Mouse (Mus musculus): ENCODE measurements at regions not wholly inside any gene's neighbourhood (a gene's known extent, or its start where the extent isn't known, plus 50 kb on each side); places are given as distances from the start of the nearest gene placed in this dataset.

DNA sequence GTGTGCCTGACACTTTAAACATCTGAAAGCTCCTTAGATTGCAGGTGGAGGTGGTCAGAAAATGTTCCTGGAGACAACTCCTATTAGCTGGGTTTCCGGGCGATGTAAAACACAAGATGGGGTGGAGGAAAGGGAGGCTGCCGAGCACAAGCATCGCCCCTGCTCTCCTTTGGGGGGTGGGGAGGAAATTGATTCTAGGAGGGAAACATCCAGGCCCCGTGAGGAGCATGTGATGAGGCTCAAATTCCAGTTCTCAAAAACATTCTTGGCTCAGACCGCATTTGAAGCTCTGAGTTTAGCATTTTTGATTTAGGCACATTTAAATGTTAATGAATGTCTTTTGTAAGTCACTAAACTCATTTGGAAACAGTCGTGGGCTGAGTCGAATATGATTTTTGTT is 105.5 kb downstream of the Rpl14 start:
- DNase-seq (ENCODE audit: low spot score) = no peak

DNA sequence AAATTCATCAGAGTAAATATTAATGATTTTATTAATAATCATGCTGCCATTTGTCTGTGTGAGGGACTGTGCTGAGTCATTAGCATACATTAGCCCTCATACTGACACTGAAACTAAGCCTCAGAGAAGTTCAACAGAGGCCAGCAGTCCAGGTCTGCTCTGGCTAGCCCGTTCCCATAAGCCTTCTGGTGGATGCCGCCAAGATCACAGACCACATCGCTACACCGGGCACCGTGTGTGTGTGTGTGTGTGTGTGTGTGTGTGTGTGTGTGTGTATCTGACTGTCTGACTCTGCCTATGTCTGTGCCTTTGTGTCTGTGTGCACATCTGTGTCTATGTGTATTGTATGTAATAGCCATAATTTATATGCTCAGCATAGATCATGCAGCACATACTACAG is 106.0 kb downstream of the Rpl14 start:
- no peak for DNase-seq (ENCODE audit: low spot score)

DNA sequence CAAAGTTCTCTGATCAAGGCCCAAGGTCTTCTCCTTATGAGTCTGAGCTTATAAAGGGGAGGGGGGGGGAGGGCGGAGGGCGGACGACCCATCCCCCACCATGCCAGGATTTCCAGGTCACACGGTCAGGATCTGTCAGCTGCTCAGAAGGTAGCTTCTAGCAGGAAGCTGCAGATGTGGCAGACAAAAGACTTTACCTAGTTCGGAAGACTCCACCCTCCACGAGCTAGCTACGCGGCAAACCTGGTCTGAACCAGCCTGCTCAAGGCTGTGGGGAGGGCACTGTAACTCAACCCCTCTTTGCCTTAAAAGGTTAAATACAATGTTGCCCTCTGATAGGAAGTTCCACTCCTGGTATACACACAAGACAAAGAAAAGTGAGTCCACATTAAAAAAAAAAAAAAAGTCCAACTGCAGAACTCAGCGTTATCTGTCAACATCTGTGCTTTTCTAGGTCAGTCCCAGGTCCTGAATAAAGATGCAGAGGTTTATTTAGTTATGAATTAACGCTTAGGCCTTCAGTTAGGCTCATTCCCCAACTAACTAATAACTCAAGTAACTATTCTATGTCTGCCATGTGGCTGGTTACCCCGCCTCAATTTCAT is 108.7 kb downstream of the Rpl14 start:
- no peak for DNase-seq (ENCODE audit: low spot score)

DNA sequence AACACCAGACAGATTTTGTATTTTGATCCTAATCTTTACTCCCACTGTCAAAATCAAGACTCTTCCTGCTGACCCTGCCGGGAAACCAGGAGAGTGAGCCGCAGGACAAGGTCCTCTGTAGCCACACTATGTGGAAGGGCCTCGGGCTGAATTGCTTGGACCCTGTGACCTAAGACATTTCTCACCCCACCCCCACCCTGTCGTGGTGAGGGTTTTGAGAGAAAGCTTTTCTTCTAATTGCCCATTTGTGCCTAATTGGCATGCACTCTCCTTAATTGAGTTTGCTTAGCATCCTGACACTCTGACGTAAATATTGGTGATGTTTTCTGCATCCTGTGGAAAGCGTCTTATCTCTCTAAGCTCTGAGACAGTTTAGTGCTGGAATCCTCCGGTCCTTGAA is 110.2 kb downstream of the Rpl14 start:
- DNase-seq (ENCODE audit: low spot score) = no peak

DNA sequence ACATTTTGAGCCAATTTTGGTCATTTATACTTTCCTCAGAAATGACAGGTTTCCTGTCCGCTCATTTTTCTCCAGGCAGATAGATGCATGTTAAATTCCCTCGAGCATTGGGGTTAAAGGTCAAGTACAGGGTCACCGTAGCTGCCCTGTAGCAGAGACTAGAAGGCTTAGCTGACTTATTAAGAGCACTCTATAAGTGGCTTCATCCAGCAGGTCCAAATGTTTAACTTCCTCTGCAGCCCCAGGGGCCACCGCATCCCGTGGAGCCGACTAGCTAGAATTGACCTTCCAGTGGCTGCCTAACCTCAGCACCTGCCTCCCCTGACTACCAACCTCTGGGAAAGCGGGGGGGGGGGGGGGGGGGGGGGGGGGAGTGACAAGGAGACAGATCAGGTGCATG is 114.7 kb downstream of the Rpl14 start:
- no peak for DNase-seq (ENCODE audit: low spot score)

DNA sequence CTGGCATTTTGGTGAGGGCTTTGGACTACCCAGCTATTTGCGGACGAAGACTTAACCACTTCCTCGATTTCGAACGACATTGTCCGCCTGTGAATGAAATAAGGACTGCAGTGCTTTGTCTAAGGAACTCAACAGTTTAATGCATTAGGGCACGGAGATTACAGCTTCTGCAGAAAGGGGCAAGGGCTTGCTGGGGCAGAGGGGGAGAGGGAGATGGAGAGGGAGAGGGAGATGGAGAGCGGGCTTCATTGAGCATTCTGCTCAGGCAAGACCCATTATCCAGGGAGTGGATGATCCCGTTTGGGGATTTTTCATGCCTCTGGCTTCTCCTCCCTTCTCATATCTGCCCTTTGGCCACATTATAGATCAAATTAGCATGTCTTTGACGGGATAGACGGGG is 117.8 kb downstream of the Rpl14 start:
- no peak for DNase-seq (ENCODE audit: low spot score)

DNA sequence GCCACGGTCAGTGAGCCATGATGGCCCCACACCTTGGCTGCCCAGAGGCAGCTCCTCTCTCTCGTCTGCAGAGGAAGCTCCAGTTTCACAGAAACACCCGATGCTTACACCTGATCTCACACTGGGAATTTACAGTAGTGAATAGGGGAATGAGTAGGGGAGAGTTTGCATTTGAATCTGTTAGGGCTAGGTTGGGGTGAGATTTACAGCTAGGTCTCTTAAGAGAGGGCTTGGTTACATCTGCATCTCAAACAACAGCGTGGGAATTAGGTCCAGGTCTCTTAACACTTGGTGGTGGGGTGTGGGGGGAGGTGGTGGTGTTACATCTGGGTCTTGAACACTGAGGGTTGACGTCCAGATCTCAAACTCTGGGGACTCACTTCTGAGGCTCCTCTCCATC is 119.3 kb downstream of the Rpl14 start:
- DNase-seq (ENCODE audit: low spot score) = no peak

DNA sequence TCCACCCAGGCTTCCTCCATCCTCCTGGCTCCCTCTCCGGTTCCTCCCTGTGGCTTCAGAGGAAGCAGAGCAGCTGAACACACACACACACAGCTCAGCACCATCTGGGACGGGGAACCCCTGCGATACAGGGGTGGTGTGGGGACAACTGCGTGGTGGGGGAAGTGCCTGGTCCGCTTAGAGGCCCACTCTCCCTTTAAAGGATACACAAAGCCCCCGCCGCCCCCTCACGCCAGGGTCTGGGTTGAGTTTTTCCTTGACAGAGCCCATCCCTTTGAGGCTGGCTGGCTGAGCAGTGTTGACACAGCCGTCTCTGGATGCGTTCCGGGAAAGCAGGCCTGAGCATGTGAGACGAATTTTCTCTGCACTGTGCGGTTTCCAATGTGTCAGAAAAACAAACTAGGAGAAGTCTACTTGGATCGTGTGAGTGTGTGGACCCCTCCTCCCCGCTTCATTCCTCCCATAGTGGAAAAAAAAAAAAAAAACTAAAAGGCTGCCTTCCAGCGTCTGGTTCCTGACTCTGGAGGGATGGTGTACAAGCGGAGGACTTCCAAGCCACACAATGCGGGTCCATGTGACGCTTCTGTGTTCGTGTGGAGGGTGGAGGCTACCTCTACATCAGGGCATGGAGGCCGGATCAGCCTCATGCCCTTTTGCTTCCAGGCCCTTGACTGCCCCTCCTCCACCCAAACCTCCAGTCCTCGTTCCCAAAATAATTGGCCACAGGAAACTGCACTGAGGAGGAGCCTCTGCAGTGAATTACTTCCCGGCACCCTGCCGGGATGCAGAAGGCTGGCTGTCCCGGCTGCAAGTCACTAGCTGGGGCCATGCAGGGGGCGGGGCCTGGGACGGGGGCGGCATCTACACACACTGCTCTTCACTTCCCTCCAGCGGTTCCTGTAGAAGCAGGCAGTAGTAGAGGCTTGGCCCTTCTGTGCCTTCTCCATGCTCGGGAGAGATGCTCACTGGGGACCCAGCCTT is 120.0 kb downstream of the Rpl14 start:
- DNase-seq (ENCODE audit: low spot score) = peak; percentile 80

DNA sequence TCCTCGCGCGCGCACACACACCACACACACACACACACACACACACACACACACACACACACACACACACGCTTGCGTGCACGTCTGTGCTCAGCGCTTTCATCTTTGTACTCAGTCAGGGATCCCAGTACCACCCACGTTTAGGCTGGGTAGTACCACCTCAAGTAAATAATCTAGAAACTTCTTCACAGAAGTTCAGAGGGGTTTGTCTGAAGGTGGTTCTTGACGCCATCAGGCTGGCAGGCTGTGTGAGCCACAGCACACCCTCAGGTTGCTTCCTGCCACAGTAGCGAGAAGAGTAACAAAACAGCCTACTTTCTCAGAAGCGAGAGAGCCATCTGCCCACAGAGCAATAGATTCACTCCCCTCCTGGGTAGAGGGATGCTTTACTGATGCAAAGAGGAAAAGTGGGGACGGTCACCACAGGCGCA is 120.7 kb downstream of the Rpl14 start:
- no peak for DNase-seq (ENCODE audit: low spot score)

DNA sequence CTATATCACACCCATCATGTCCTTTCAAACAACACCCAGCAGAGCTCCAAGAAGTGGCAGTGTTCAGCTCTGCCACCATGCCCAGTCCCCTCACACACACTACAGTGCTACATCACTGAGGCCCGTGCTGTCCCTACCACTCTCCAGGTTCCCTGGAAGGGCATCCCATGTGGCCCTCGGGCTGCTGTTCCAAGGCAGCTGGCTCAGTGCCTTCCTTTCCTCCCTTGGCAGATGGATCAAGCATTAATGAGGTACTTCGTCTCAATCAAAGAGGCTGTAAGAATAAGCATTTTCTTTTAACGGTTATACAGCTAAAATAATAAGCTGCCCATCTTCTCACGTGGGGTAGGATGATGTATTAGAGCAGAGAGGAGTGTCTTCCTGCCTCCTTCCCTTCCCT is 123.2 kb downstream of the Rpl14 start:
- no peak for DNase-seq (ENCODE audit: low spot score)

DNA sequence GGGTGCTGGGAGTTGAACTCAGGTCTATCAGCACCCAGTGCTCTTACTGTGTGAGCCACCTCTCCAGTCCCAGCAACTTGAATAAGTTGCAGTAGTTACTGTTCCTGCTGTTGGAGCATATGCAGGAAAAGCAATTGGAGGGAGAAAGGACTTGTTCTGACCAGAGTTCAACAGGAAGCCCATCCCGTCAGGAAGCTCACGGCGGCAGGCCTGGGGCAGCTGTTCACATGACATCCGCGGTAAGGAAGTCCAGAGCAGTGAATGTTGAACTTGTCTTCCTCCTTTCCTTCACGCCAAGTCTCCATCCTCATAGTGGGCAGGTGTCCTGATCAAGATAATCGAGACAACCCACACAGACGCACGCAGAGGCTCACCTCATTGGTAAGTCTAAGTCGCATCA is 124.7 kb downstream of the Rpl14 start:
- no peak for DNase-seq (ENCODE audit: low spot score)

DNA sequence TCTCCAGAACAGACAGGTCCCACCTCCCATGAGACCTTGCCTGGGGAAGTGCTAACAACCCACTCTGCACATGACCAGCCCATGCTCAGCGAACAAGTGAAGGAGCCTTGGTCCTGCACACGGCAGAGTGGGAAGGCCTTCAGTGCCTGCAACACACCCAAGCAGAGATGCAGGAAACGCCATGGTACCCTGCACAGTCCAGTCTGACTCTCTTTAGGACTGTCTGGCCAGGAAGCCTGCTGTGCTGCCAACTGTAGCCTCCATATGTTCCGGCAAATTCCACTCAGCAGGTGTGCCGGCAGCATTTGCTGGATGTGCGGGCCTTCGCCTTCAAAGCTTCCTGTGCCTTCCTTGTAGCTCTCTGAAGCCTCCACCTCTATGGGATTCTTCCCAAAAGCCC is 126.5 kb downstream of the Rpl14 start:
- no peak for DNase-seq (ENCODE audit: low spot score)

DNA sequence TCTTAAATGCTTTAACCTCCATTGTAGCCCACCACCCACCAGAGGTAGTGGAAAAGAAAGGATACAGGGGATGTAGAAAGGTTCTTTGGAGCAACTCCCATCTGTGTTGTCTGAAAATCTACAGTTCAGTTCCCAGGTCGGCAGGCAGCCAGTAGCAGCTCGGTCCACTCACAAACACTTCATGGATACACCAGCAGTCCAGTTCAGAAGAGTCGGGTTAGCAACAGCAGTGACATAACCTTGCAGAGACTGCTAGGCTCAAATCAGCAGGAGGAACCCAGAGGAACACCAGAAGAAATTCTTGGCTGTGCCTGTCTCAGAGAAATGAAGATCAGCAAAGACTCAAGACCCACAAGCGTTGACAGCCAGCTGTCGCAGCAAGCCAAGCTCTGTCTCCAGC is 128.5 kb downstream of the Rpl14 start:
- DNase-seq (ENCODE audit: low spot score) = no peak

DNA sequence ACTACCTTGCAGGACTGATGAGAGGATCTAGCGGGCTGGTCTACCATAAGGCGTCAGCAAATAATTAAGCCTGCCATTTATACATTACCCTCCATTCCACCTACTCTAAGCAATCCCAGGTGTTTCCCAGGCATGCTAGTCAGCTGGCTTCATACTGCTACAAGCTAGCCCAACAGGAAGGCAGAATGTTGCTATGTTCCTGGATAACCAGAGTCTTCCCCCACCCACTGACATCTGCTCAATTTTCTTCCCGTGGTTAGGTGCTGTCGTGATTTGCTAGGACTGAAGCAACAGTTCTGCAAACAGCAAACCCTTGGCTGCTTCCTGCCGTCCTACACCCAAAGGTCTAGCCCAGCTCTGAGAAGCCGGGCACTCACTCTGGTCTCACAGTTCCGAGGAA is 131.6 kb downstream of the Rpl14 start:
- DNase-seq (ENCODE audit: low spot score) = no peak

DNA sequence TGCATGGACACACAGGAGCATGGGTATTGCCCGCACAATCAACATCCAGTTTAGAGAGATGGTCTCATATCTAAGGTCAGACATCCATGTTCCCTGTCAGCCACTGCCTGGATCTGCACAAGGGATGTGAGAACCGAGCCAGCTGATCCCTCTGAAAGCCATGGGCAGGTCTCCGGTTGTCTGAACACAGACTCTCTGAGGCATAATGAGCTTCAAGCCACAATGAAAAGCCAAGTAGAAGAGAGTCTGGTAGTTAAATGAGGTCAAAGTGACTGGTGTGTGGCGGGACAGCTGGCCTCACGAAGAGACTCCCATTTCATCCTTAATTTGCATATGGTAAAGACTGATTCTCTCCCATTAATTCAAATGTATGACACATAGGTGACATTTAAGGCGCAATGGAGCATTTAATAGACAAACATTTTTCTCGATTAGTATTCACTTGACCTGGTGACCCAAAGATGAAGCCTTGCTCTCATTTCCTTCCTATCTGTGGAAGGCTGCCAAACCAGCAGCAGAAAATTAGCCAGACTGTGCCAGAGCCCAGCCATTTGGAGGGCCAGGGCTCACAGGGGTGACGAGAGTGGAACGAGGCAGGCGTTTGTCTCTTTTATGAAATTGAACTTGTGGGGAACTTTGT is 132.2 kb downstream of the Rpl14 start:
- no peak for DNase-seq (ENCODE audit: low spot score)

DNA sequence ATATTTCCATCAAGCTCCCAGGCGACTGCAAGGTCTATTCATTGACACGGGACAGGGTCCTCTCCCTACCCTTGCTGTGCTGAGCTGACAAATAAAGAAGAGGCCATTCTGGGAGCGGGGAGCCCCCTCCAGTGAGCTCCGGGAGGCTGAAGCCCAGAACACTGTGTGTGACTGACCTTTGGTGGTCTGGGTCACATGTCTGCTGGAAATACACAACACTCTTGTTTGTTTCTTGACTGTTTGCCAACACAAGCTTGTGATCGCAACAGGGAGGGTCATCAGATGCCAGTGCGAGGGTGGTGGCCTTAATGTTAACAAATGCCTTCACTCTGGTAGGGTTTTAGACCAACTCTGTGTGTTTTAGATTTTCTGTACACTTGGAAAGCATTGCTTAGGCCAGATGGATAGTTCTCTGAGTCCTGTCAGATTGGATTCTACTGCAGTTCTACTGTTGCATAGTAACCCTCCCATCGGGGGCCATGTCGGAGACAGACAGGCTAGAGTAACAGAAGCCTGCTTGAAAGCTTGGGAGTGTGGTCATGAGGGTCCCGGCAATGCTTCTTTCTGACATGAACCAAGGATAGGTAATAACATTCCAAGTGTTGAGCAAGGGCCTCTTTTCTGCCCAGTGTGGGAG is 135.4 kb downstream of the Rpl14 start:
- DNase-seq (ENCODE audit: low spot score) = no peak

DNA sequence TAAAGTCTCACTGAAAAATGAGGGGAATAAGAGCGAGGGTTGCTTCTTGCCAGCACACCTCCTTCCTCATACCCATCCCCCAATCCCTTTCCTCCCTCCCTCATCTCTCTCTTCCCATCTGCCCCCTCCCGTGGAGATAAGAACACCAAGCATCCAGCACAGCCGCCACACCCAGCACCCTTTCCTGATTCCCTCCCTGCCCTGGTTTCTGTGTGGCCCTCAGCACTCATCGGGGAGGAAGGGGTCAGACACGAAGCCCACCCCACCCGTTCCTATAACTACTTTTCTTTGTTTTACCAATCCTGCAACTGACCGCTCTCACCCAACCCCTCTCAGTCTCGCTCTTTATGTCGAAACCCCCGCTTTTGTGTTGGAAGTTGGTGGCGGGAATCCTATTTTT is 137.3 kb downstream of the Rpl14 start:
- DNase-seq (ENCODE audit: low spot score) = no peak

DNA sequence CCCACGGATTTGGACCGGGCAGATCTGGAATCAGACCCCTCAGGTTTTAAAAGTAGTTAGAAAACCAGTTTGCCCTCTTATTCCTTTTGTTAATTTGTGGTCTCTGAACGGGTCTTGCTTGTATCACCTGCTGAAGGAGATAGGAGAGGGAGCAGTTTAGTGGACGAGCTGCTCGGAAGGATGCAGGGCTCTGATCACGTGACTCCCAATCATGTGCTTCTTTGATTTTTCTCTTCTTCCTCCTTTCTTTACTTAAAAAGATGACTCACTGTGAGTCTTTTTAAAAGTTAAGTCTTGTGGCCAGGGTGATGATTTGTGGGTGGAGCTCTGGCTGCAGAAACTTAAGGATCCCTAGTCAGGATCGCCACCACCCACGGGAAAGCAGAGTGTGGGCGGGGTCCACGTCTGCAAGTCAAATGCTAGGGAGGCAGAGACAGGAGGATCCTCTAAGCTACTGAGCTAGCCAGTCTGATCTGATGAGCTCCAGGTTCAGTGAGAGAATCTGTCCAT is 138.0 kb downstream of the Rpl14 start:
- DNase-seq (ENCODE audit: low spot score) = no peak

DNA sequence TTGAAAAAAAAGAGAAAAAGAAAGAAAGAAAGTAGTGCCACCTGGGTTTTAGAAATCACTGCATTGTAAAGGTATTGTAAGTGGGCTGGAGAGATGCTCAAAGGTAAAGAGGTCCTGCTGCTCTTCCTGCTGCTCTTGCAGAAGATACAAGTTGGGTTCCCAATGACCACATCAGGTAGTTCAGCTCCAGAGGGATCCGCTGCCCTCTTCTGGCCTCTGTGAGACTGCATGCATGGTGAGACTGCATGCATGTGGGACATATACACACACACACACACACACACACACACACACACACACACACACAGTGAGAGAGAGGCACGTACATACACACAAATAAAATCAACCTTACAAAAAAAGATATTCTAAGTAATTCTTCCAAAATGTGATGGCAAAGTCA is 141.7 kb downstream of the Rpl14 start:
- DNase-seq (ENCODE audit: low spot score) = no peak

DNA sequence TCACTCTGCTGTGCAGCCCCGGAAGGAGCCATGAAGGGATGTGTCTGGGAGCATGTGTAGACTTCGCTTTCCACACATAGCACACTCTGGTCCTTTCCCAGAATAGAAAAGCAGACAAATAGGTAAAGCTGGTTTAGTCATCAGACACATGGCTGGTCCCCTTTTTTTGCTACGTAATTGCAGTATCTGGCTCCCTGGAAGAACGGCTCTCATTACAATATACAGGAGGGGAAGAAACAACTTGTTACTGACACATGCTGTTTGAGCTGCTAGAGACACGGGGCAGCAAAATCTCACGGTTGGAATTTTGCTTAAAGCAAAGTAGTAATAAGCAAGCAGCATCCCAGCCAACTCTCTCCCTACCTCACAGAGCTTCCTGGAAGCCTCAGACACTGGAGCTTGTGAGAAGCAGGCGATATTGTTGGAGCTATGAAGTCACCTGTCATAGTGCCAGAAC is 144.4 kb downstream of the Rpl14 start:
- no peak for DNase-seq (ENCODE audit: low spot score)

DNA sequence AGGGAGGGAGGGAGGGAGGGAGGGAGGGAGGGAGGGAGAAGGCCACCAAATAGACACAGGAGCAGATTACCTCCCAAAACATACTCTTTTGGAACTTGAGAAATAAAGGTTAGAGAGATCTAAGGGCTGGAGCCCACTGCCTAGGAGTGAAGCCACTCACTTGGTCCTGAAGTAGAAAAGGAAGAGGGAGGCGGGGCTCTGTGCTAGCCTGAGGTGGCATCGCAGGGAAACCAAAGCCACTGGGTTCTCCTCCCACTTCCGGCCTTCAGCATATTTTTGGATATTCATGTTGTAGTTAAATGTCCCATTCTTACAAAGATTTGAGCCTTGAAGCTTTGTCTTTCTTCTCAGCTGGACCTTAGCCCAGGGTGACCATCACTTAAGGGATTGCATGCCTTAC is 147.6 kb downstream of the Rpl14 start:
- no peak for DNase-seq (ENCODE audit: low spot score)

DNA sequence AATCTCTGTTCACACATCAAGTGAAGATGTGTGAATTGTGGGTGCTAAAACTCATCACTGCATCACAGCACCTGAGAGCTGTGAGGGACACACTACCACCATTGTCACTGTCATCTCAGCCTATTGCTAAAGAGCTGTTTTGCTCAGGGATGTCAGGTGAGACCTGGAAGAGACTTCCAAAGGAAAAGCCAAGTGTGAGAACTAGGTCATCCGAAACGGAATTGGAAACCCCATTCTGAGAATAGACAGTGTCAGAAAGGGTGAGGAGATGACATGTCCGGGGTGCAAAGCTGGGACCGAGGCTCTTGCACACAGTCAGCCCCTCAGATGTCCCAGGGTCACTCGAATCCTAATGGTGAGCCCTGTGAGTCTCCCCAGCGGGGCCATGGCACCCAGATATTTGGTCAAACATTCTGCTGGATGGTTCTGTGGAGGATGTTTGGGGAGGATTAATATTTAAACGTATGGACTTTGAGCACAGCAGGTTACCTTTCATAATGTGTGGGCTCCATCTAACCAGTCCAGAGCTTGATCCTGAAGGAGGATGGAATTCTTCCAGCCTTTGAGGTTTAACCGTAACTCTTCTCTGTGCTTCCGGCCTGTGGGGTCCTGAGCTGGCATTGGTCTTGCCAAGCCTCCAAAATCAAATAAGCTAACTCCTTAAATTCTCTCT is 150.3 kb downstream of the Rpl14 start:
- DNase-seq (ENCODE audit: low spot score) = no peak

All from ovary, postnatal 36 days (tissue).